Mouse (Mus musculus): ENCODE data around the gene Bbs9.

DNA sequence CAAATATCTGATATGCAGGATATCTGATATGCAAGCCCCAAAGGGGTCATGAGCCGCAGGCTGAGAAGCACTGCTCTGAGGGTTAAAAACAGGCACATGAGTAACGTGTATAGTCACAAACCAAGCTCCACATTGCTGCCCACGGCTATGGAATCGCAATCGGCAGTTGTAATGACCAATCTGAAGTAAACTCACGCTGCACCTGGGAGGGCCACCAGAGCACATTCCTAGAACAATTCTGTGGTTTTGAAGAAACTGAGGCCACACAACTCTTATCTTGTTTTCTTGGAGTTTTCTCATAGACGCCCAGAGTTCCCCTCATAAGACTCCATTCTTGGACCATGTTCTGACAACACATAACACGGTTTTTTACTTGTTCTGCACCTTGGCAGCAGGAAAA, 334.9 kb downstream of the Bbs9 start:
- TF ChIP-seq CTCF (IDR thresholded peaks at IDR 0.05; ENCODE audit: low read depth), result no peak
- TF ChIP-seq EP300 (optimal IDR thresholded peaks at IDR 0.05), result no peak
